Mouse (Mus musculus): ENCODE data around the gene Mrnip. TPM values are rescaled to one million over a fixed set of nuclear protein-coding genes. Genes with fewer than 3 reads are reported as not detected.
A peak's percentile ranks its signal among the peaks of the same experiment; 100 is the strongest.

Mrnip gene
- total RNA-seq, 2 experiments from 2014 or later: 5.0 to 5.4 TPM

DNA sequence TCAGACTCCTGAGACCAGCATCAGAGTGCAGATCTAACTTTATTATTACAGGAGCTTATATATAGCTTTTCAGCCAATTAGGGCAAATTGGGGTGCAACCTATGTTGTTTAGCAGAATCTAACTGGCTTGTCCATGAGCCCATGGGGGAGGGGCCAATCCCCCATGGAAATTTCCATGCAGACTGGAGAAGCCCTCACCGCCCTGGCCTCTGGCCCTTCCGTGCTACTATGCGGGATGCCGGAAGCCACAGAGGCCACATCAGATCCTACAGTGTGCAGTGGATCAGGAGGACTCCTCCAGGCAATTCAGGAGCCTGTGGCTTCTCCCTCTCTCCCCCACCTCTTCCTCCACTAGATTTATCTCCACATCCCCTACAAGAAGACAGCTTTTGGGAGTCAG, 43.6 kb downstream of the Mrnip start:
- DNase-seq: no peak
- intact Hi-C loops (cut with DNase I; ENCODE audit: low total_unique reads): loop anchor here (5.0 kb wide), 1 partner anchor 41 kb away; no protein-coding TSS in a partner anchor

- intact Hi-C loops (cut with DNase I; ENCODE audit: low total_unique reads): loop anchor here (5.0 kb wide), 1 partner anchor 43 kb away; no protein-coding TSS in a partner anchor
- DNase-seq: no peak
Observed at GRCm38 (mm10) chr11:50219833-50220232, 45.6 kb downstream of the Mrnip start.

GRCm38 (mm10) chr11:50222559-50223276, 48.5 kb downstream of the Mrnip start:
- intact Hi-C loops (cut with DNase I; ENCODE audit: low total_unique reads): no loop called here
- DNase-seq: no peak

- DNase-seq: no peak
- intact Hi-C loops (cut with DNase I; ENCODE audit: low total_unique reads): no loop called here
Observed at GRCm38 (mm10) chr11:50223783-50224662, 49.8 kb downstream of the Mrnip start.

GRCm38 (mm10) chr11:50224671-50225530, 50.7 kb downstream of the Mrnip start:
- intact Hi-C loops (cut with DNase I; ENCODE audit: low total_unique reads): no loop called here
- DNase-seq: peak; percentile 90

GRCm38 (mm10) chr11:50225611-50226378, 51.6 kb downstream of the Mrnip start:
- intact Hi-C loops (cut with DNase I; ENCODE audit: low total_unique reads): no loop called here

DNA sequence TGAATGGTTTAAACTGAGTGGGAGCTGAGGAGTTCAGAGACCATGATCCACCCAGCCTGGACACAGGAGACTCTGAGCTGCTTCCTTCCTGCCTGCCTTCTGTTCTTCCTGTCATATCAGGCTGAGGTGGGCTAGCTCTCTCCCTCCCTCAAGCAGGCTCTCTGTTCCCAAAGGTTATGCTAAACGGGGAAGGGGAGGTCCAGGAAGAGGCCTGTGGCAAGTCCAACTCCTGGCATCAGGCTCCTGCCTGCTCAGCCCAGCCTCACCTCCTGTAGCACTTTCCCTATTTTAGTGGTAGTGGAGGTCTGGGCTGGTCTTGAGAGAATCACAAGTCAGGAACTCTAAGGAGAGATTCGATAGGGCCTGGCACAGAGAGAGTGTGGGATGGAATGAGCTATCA, 52.2 kb downstream of the Mrnip start:
- intact Hi-C loops (cut with DNase I; ENCODE audit: low total_unique reads): no loop called here
- DNase-seq: no peak

More at GRCm38 (mm10) chr11:50225611-50226378, 51.6 kb downstream of the Mrnip start:
- peak; percentile 64 for DNase-seq

DNA sequence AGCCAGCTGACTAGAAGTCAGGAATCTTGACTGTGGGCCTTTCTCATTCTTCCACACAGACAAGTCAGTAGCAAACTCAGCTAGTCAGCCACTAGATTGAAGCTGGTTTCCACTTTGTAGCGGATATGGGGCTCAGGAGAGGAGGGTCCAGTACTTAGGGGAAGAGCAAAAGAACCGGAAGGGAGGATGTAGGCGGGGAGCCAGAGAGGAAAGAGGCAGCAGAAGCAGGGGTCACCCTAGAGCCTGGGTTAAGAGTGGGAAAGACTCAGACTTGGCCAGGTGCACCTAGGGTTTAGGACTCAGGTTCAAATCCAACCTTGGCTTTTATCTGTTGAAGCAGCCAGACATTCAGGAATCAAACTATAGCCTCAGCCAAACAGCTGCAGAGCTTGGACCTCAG, 53.0 kb downstream of the Mrnip start:
- intact Hi-C loops (cut with DNase I; ENCODE audit: low total_unique reads): no loop called here

DNA sequence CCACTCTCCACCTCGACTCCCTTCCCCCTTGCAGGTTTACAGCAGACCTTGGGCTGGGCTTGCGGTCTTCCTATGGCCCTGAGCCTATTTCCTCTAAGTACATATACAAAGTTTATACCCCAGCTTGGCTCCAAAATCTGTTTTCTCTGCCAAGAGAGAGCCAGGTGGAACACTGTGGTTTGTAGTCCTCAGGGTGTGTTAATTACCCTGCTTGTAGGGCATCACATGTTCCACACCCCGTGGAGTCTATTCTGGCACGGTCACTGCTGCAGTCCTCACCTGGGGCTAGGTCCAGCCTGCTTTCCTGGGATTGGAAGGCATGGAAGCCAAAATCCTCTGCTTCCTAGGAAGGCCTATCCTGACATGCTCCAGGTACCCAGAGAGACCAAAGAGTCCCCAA, 53.5 kb downstream of the Mrnip start:
- intact Hi-C loops (cut with DNase I; ENCODE audit: low total_unique reads): no loop called here
- no peak for DNase-seq

More for the DNA sequence above, 53.0 kb downstream of the Mrnip start:
- DNase-seq: no peak

DNA sequence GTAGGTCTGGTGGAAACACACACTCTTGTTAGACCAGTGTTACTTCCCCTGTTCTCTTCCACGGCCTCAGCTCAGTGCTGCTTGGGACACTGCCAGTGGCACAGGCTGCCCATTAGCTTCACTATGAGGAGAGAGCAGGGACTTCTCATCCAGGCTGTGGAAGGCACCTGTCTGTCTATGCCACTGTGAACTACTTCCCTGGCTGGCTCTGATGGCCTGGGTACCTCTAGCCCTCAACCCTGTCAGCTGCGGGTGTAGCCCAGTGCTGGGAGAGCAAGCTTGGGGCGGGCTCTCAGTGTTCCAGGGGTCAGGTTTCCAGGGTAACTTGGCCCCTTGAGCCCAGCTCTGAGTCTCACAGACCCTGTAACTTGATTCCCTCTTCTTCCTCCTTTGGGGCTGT, 54.5 kb downstream of the Mrnip start:
- no peak for DNase-seq
- intact Hi-C loops (cut with DNase I; ENCODE audit: low total_unique reads): no loop called here

GRCm38 (mm10) chr11:50229252-50229910, 55.1 kb downstream of the Mrnip start:
- no peak for DNase-seq
- intact Hi-C loops (cut with DNase I; ENCODE audit: low total_unique reads): no loop called here

DNA sequence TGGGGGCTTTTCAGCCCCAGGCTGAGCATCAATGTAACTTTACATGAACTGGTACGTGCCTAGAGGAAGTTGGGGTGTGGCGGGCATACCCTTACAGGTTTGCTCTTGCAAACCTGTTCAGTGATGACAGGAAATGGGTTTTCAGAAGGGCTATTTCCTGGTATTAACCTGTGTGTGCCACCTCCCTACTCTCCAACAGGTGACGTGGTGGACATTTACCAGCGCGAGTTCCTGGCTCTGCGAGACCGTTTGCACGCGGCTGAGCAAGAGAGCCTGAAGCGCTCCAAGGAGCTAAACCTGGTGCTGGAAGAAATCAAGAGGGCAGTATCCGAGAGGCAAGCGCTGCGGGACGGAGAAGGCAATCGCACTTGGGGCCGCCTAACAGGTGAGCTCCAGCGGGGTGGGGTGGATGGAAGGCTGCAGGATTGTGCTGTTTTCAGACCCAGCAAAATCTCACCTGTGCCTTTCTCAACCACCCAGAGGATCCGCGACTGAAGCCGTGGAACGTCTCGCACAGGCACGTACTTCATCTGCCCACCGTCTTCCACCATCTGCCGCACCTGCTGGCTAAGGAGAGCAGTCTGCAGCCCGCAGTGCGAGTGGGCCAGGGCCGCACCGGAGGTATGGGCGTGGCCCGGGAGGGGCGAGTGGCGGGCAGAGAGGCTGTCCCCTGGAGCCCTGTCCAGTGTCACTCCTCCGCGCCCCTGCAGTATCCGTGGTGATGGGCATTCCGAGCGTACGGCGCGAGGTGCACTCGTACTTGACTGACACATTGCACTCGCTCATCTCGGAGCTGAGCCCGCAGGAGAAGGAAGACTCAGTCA, 56.4 kb downstream of the Mrnip start:
- no peak for DNase-seq
- intact Hi-C loops (cut with DNase I; ENCODE audit: low total_unique reads): loop anchor here (5.0 kb wide), 1 partner anchor 68 kb away; no protein-coding TSS in a partner anchor

DNA sequence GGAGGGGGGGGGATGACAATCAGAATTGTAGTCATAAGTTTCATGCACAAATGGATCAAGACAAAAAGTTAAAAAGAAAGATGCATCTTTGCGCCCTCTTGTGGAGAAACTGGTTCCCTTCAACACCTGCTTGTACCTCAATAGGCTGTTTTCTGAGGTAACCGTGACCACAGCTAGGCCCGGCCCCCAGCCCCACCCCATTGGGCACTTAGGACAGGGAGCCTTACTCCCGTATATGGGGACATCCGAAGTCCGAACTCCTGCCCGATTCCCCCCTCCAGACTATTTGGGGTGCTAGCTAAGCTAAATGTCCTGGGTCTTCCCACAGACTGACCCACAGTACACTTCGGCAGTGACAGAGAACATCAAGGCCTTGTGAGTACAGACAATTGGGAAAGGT, 57.2 kb downstream of the Mrnip start:
- no peak for DNase-seq
- intact Hi-C loops (cut with DNase I; ENCODE audit: low total_unique reads): loop anchor here (5.0 kb wide), 1 partner anchor 69 kb away; no protein-coding TSS in a partner anchor

DNA sequence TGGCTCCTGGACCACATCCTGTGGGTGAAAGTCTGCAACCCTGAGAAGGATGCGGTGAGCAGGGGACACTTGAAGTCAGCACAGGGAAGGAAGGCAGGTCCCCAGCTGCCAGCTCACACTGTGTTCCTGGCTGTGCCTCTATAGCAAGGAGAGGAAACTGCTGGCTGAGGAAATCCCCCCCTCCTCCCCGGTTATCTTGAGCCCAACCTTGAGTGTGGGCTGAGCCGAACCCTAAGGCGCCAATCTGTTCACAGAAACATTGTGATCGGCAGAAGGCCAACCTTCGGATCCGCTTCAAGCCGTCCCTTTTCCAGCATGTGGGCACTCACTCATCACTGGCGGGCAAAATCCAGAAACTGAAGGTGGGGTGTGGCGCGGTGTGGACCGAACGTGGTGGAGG, 58.8 kb downstream of the Mrnip start:
- intact Hi-C loops (cut with DNase I; ENCODE audit: low total_unique reads): loop anchor here (5.0 kb wide), 1 partner anchor 71 kb away; no protein-coding TSS in a partner anchor
- DNase-seq: no peak

DNA sequence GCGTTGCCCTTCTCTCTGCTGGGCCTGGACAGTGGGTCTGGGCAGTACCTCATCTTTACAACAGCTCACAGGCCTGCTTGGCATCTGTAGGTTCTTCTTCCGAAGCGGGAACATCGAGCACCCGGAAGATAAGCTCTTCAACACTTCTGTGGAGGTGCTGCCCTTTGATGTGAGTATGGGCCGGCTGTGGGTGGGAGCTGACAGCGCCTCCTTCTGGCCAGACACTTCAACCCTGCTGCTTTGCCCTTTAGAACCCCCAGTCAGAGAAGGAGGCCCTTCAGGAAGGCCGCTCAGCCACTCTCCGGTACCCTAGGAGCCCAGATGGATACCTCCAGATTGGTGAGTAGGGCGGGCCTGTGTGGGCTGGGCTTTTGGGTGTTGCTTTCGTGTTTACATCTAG, 59.7 kb downstream of the Mrnip start:
- no peak for DNase-seq
- intact Hi-C loops (cut with DNase I; ENCODE audit: low total_unique reads): loop anchor here (5.0 kb wide), 1 partner anchor 72 kb away; no protein-coding TSS in a partner anchor

- intact Hi-C loops (cut with DNase I; ENCODE audit: low total_unique reads): loop anchor here (5.0 kb wide), 2 partner anchors 72 to 133 kb away; no protein-coding TSS in a partner anchor
- DNase-seq: no peak
Observed at GRCm38 (mm10) chr11:50234606-50235005, 60.4 kb downstream of the Mrnip start.

DNA sequence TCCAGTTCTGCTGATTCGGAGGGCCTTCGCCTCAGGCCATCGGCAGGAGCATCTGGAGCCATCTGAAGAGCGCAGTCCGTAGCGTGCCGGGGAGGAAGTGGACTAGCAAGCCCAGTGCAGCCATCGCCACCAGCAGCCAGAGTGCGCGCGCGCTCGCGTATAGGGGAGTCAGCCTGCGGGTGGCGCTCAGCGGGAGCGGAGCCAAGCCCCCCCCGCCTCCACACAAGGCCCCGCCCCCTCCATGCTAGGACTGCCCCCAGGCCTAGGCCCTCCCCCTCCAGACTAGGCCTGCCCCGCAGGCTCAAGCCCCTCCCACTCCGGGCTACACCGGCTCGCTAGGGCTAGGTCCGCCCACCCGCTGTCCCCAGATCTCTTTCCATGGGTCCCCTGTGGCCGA, 62.3 kb downstream of the Mrnip start:
- intact Hi-C loops (cut with DNase I; ENCODE audit: low total_unique reads): loop anchor here (5.0 kb wide), 1 partner anchor 131 kb away; no protein-coding TSS in a partner anchor
- DNase-seq: peak; percentile 92

Measured in gastrocnemius, postnatal 14 days (tissue).